ENCODE assay signal across 10 mouse cellular contexts in genomic region chr11:32857418-32857879, GRCm38 (mm10). TPM values are rescaled to one million over a fixed set of nuclear protein-coding genes. Genes with fewer than 3 reads are reported as not detected.
A peak's percentile ranks its signal among the peaks of the same experiment; 100 is the strongest.
DNase-seq lines count a peak whose midpoint lies in the region; ATAC-seq and TF ChIP-seq lines count a peak whose summit lies in the region.
"Had no signal": no experiment of that assay in that cellular context is flagged by ENCODE, and none has a peak within 500 bp of the region (broad histone marks: within the 10 kb centered on the region; RNA-seq: fewer than 3 reads in every experiment).

No protein-coding gene starts in this region.

- no peak overlapping the region for H3K4me2 ChIP-seq in forebrain, embryonic 11.5 days (ENCODE audit: low read depth, low read length, severe bottlenecking)
- no peak overlapping the region for H3K4me2 ChIP-seq in midbrain, embryonic 15.5 days
- H3K4me2 ChIP-seq in hindbrain, embryonic 16.5 days (ENCODE audit: low read length): 0 out of 2 replicates have a peak overlapping the region, but pooled peaks have one; percentile 4
- H3K4me2 ChIP-seq in liver, postnatal 0 days (ENCODE audit: low read depth, low read length): no peak overlapping the region

- no peaks in the 10 kb centered on the region for H3K36me3 ChIP-seq in forebrain, embryonic 11.5 days (ENCODE audit: control insufficient read depth, insufficient read depth, low read length)
- no peaks in the 10 kb centered on the region for H3K36me3 ChIP-seq in forebrain, embryonic 10.5 days (replicated peaks)
- H3K36me3 ChIP-seq in midbrain, embryonic 15.5 days (replicated peaks): no peaks in the 10 kb centered on the region
- H3K36me3 ChIP-seq in midbrain, embryonic 10.5 days: no peaks in the 10 kb centered on the region
- no peaks in the 10 kb centered on the region for H3K36me3 ChIP-seq in hindbrain, embryonic 16.5 days (ENCODE audit: control insufficient read depth, insufficient read depth, low read length)
- no peaks in the 10 kb centered on the region for H3K36me3 ChIP-seq in liver, postnatal 0 days (replicated peaks; ENCODE audit: insufficient read depth, low read length)

- H3K4me1 ChIP-seq in forebrain, embryonic 11.5 days (replicated peaks; ENCODE audit: control insufficient read depth, insufficient read depth, low read length): no peaks in the 10 kb centered on the region; the same call in 1 of the 2 replicates
- H3K4me1 ChIP-seq in forebrain, embryonic 10.5 days: peaks cover 7% of the 10 kb centered on the region; the same call in 1 of the 2 replicates
- peaks cover 4% of the 10 kb centered on the region for H3K4me1 ChIP-seq in midbrain, embryonic 15.5 days
- 0 out of 2 replicates have a peak, but pooled peaks cover 4% of the 10 kb centered on the region for H3K4me1 ChIP-seq in midbrain, embryonic 10.5 days
- H3K4me1 ChIP-seq in hindbrain, embryonic 16.5 days (ENCODE audit: control insufficient read depth, insufficient read depth, low read depth, low read length): peaks cover 6% of the 10 kb centered on the region; the same call in 1 of the 2 replicates
- H3K4me1 ChIP-seq in liver, postnatal 0 days (ENCODE audit: insufficient read depth): no peaks in the 10 kb centered on the region

- no peak for TF ChIP-seq CTCF in liver, postnatal 0 days (IDR thresholded peaks at IDR 0.05; ENCODE audit: low read depth)

- TF ChIP-seq EP300 in liver, postnatal 0 days (IDR thresholded peaks at IDR 0.05; ENCODE audit: low read depth): no peak

- H3K9me3 ChIP-seq in forebrain, embryonic 11.5 days (ENCODE audit: control insufficient read depth, low read length): no peaks in the 10 kb centered on the region
- no peaks in the 10 kb centered on the region for H3K9me3 ChIP-seq in forebrain, embryonic 10.5 days
- no peaks in the 10 kb centered on the region for H3K9me3 ChIP-seq in midbrain, embryonic 15.5 days
- H3K9me3 ChIP-seq in midbrain, embryonic 10.5 days (replicated peaks): no peaks in the 10 kb centered on the region; the same call in 1 of the 2 replicates
- H3K9me3 ChIP-seq in hindbrain, embryonic 16.5 days (ENCODE audit: control insufficient read depth, low read length): no peaks in the 10 kb centered on the region
- H3K9me3 ChIP-seq in liver, postnatal 0 days (ENCODE audit: low read length): no peaks in the 10 kb centered on the region

- H3K27me3 ChIP-seq in forebrain, embryonic 11.5 days (ENCODE audit: control insufficient read depth, insufficient read depth, low read length): no peaks in the 10 kb centered on the region
- H3K27me3 ChIP-seq in forebrain, embryonic 10.5 days (ENCODE audit: poor library complexity, severe bottlenecking): no peaks in the 10 kb centered on the region
- no peaks in the 10 kb centered on the region for H3K27me3 ChIP-seq in midbrain, embryonic 15.5 days (replicated peaks)
- H3K27me3 ChIP-seq in midbrain, embryonic 10.5 days (ENCODE audit: low read depth, poor library complexity, severe bottlenecking): no peaks in the 10 kb centered on the region
- H3K27me3 ChIP-seq in hindbrain, embryonic 16.5 days (replicated peaks; ENCODE audit: control insufficient read depth, insufficient read depth, low read length): no peaks in the 10 kb centered on the region
- no peaks in the 10 kb centered on the region for H3K27me3 ChIP-seq in liver, postnatal 0 days (ENCODE audit: insufficient read depth, low read length)

- H3K27ac ChIP-seq in forebrain, embryonic 11.5 days (ENCODE audit: low read depth, low read length): no peak overlapping the region
- H3K27ac ChIP-seq in forebrain, embryonic 10.5 days: no peak overlapping the region
- H3K27ac ChIP-seq in midbrain, embryonic 15.5 days: no peak overlapping the region
- no peak overlapping the region for H3K27ac ChIP-seq in midbrain, embryonic 10.5 days (replicated peaks)
- H3K27ac ChIP-seq in hindbrain, embryonic 16.5 days (ENCODE audit: low read depth, low read length): no peak overlapping the region
- no peak overlapping the region for H3K27ac ChIP-seq in liver, postnatal 0 days (ENCODE audit: low read depth)

- H3K4me3 ChIP-seq in forebrain, embryonic 11.5 days (ENCODE audit: low read depth, low read length): no peak overlapping the region
- H3K4me3 ChIP-seq in forebrain, embryonic 10.5 days: no peak overlapping the region
- H3K4me3 ChIP-seq in midbrain, embryonic 15.5 days: no peak overlapping the region
- no peak overlapping the region for H3K4me3 ChIP-seq in midbrain, embryonic 10.5 days
- no peak overlapping the region for H3K4me3 ChIP-seq in hindbrain, embryonic 16.5 days (ENCODE audit: low read length)
- no peak overlapping the region for H3K4me3 ChIP-seq in liver, postnatal 0 days (ENCODE audit: low read depth, low read length)

- WGBS in forebrain, embryonic 11.5 days: 63% methylated on average over 8 of the region's 8 CpGs
- WGBS in forebrain, embryonic 10.5 days: 65% methylated on average over 8 of the region's 8 CpGs
- WGBS in midbrain, embryonic 15.5 days: 42% methylated on average over 8 of the region's 8 CpGs
- WGBS in midbrain, embryonic 10.5 days: 61% methylated on average over 8 of the region's 8 CpGs
- WGBS in hindbrain, embryonic 16.5 days: 27% methylated on average over 8 of the region's 8 CpGs
- 29% methylated on average over 8 of the region's 8 CpGs for WGBS in liver, postnatal 0 days (ENCODE audit: insufficient replicate concordance)

- no peak for ATAC-seq in forebrain, embryonic 11.5 days (replicated peaks; ENCODE audit: low FRiP score)
- ATAC-seq in midbrain, embryonic 15.5 days (replicated peaks): 0 out of 2 replicates have a peak, but pooled peaks have one; percentile 24
- peak; percentile 68 for ATAC-seq in hindbrain, embryonic 16.5 days
- no peak for ATAC-seq in liver, postnatal 0 days

- peak; percentile 61 for DNase-seq in forebrain, embryonic 11.5 days (ENCODE audit: low spot score)
- DNase-seq in forebrain, embryonic 10.5 days (ENCODE audit: extremely low spot score, low spot score): no peak
- DNase-seq in midbrain, embryonic 10.5 days (ENCODE audit: low spot score): no peak
- peak; percentile 83 for DNase-seq in testis, postnatal 10 days (ENCODE audit: low spot score)
- no peak for DNase-seq in spleen, postnatal 4 days (ENCODE audit: low spot score in 2 of 2)
- DNase-seq in liver, postnatal 0 days: no peak
- DNase-seq: gastrocnemius, postnatal 36 days had no signal

- no peak overlapping the region for H3K9ac ChIP-seq in forebrain, embryonic 11.5 days (ENCODE audit: low read length)
- H3K9ac ChIP-seq in midbrain, embryonic 15.5 days: no peak overlapping the region
- H3K9ac ChIP-seq in hindbrain, embryonic 16.5 days (ENCODE audit: low read depth, low read length): no peak overlapping the region
- H3K9ac ChIP-seq in liver, postnatal 0 days (replicated peaks): no peak overlapping the region

RNA-seq across cellular contexts. Expression of gene Smim23, which starts 33.0 kb away (rescaled TPM):
- polyA plus RNA-seq in forebrain, embryonic 11.5 days (2014; fragmentation: Nextera tagmentation; extraction: Ambion mirVana): not detected in 2 replicates
- polyA plus RNA-seq in forebrain, embryonic 10.5 days (2016; fragmentation: Nextera tagmentation; extraction: Ambion mirVana): not detected in 2 replicates
- polyA plus RNA-seq in midbrain, embryonic 15.5 days (2015; fragmentation: Nextera tagmentation; extraction: Ambion mirVana): not detected in 2 replicates
- polyA plus RNA-seq in midbrain, embryonic 10.5 days (2016; fragmentation: Nextera tagmentation; extraction: Ambion mirVana): not detected in 2 replicates
- not detected in 2 replicates for polyA plus RNA-seq in hindbrain, embryonic 16.5 days (2015; fragmentation: Nextera tagmentation; extraction: Ambion mirVana)
- polyA plus RNA-seq in liver, postnatal 0 days (2015; fragmentation: Nextera tagmentation; extraction: Ambion mirVana): not detected in 2 replicates
- polyA plus RNA-seq: C2C12 had no signal

Comparison
In these comparisons a context has a peak if more than half of its experiments do, and no peak if none do; other contexts are left out.
1. DNase-seq: peak in forebrain, embryonic 11.5 days (single experiment) and testis, postnatal 10 days (single experiment); none in forebrain, embryonic 10.5 days (single experiment), midbrain, embryonic 10.5 days (single experiment), spleen, postnatal 4 days (0 of 2) and liver, postnatal 0 days (single experiment).
2. ATAC-seq: peak in midbrain, embryonic 15.5 days (single experiment) and hindbrain, embryonic 16.5 days (single experiment); none in forebrain, embryonic 11.5 days (single experiment) and liver, postnatal 0 days (single experiment).